Mouse (Mus musculus) ovary, postnatal 36 days (tissue): ENCODE measurements around the gene Casp6.

Experiments used
- DNase-seq: peaks from one replicate; pipeline ENCODE4 v3.0.0; 2022; ENCODE audit warnings: low spot score, mixed read lengths

The Casp6 gene

DNA sequence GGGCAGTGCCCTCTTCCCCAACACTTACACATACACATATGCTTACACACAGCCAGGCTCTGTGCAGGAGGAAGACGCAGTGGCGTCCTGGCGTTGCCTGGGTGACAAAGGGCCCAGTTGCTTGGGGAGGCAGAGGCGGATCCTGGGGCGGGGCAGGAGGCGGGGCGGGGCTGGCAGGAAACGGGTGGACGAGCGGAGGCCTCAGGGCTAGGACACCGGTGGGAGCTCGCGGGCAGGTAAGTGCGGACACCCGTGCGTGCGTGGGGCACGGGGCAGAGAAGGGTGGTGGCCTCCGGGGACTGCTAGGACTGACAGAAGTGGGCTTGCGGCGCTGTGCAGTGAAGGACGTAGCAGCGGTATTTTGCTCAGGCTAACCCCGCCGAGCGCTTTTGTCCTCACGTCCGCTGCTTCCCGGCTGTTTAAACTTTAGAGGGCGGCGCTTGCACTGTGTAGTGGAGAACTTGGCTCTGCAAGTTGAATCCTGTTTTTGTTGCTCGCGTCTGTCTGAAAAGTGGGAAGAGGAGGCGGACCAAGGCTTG lies at the start of gene Casp6:
Gene Casp6, plus strand, starts transcription at position 155 of the 539 bp plus-strand sequence.
- peak; percentile 86 for DNase-seq

- DNase-seq: no peak
Observed at GRCm38 (mm10) chr3:129862592-129862991, 38.6 kb upstream of the Casp6 start.

GRCm38 (mm10) chr3:129863698-129864097 lies 37.5 kb upstream of the Casp6 start:
- DNase-seq: peak; percentile 68

- DNase-seq: no peak
Observed at GRCm38 (mm10) chr3:129877327-129877726, 23.9 kb upstream of the Casp6 start.

- peak; percentile 93 for DNase-seq
Observed at GRCm38 (mm10) chr3:129878405-129879021, 22.7 kb upstream of the Casp6 start, which contains the start of gene Pla2g12a. Pla2g12a (plus strand) TSS chr3:129878606.

DNA sequence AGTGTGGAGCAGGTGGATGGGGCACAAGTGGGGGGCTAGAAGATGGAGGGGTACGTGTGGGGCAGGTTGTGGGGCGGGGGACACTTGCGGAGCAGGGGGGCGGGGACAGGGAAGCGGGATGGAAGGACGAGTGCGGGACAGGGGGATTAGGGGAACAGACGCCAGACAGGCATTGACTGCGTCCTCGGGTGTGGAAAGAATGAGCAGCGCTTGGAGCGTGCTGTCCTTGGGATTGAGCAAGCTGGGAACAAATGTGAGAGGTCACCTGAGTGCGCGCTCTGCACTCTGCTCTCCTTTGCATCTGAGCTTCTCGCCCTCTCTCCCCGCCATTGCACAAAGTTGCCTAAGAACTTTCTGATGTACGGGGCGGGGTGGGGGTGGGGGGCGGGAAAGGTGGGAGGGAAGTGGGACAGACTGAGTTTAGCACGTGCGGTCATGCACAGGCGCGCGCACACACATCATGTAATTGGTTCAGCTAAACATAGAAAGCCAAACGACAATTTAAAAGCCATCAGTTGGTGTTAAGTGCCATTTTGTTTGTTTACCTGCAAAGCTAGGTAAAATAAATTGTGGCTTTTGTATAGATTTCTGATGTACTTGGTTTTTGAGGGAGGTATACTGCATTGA lies 22.0 kb upstream of the Casp6 start:
- DNase-seq: peak; percentile 37

GRCm38 (mm10) chr3:129879913-129880312 lies 21.3 kb upstream of the Casp6 start:
- DNase-seq: no peak

GRCm38 (mm10) chr3:129880925-129881593 lies 20.2 kb upstream of the Casp6 start:
- no peak for DNase-seq

- no peak for DNase-seq
Observed at GRCm38 (mm10) chr3:129885577-129885976, 15.6 kb upstream of the Casp6 start.

DNA sequence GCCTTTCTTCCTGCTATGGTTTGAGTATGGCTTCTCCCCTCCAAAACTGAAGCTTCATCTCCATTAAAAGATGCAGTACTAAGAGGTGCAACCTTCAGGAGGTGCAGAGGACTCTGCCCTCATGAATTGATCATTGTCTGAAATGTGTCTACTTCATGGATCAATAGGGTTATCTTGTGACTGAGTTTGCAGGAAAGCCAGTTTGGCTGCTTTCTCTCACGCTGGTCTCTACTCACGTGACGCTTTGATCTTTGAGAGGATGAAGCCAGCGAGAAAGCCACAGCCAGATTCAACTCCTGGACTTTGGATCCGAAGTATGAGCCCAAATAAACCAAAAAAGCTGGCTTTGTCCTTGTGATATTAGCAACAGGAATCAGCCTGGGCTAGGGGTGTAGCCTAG lies 14.8 kb upstream of the Casp6 start:
- no peak for DNase-seq

DNA sequence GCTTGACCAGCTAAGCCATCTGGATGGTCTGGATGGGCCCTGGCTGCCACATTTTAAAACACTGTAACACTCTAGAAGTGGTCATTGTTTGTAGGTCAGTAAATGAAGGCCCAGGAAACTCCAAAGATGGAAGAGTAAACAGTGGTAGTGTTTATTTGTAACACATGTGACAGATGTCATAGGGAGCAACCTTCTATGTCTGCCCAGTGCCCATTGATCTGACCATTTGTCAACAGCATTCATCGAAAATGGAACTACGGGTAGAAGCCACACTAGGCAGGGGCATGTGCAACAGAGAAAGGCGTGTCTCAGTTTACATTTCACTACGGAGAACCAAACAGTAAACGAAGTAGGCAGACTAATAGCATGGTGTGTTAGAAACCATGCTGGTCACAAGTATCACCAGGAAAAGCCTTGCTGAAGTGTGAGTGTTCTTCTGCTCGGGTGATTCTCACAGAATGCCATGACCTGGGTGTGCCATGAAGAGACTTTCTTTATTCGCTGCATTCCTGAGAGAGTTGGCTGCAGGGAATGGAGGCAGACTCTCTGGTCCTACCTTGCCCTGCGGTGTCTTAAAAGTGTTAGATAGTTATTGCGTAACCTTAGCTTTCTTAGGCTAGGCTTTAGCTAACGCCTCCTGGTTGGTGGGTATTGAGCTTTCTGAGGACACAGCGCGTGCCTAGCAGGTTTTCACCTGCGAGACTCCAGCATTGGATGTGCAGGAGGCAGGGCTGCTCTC lies 13.3 kb upstream of the Casp6 start:
- no peak for DNase-seq

- DNase-seq: no peak
Observed at GRCm38 (mm10) chr3:129892003-129892402, 9.2 kb upstream of the Casp6 start.

DNA sequence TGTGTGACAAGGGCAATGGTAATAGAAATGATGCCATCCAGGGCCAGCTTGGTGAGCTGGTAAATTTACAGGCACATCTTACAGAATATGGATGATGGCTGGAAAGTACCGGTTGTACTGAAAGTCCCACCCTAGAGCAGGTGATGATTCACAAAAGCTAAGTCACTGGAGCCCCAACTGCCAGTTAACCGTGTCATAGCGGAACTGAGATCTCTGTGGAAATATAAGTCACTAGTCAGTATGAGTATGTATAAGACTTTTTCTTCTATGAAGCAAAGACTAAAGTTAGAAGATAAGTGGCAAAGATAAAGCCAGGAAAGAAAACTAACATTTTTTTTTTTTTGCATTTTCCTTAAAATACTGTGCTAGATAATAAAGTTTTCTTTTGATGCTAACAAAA lies 8.1 kb upstream of the Casp6 start:
- no peak for DNase-seq

DNA sequence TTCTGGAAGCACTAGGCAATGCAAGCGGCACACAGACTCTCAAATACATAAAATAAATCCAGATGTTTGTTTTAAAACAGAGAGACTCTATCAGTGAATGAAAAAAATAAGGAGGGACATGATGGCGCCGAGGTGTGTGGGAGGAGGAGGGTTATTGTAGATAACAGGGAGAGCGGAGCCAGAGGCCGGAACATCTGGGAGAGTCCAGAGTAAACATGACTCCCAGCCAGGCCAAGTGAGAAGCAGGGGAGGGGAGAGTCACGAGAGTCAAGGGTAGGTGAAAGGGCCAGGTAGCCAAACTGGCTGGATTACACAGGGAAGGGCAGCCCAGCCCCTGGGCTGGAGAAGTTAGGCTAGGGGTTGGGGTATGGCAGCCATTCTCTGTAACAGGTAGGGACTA lies 4.6 kb upstream of the Casp6 start:
- DNase-seq: no peak

- no peak for DNase-seq
Observed at GRCm38 (mm10) chr3:129898886-129899285, 2.3 kb upstream of the Casp6 start.

DNA sequence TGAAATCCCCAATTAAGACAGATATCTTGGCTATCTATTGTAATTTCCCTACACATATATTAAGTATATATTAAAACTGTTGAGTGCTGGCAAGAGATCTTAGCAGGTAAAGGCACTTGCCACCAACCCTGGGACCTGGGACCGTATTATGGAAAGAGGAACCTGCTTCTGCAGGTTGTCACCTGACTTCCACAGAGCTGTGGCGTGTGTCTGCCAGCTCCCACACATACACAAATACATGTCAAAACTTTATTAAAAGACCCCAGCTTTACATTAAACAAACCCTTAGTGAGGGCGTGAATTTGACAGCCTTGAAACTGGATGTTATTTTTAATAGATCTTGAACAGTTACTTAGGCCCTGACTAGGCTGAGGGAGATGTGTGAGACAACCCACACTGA lies 2.1 kb downstream of the Casp6 start:
- no peak for DNase-seq

DNA sequence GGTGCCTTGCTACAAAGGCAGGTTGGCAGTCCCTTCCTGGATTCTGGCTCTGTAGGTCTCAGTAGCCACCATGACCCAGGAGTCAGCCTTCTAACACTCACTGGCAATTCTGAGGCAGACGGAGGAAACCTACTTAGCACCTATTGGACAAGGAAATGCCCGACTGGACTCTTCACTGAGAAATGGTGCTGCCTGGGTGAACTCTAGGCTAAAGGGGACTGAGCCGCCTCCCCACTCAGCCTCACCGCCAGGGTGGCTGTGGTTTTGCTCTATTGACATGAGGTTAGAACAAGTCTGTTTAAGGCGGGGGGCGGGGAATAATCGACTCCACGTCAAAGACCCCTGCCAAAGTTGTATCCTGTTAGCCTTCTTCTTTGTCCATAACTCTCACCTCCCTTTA lies 2.6 kb downstream of the Casp6 start:
- no peak for DNase-seq

DNA sequence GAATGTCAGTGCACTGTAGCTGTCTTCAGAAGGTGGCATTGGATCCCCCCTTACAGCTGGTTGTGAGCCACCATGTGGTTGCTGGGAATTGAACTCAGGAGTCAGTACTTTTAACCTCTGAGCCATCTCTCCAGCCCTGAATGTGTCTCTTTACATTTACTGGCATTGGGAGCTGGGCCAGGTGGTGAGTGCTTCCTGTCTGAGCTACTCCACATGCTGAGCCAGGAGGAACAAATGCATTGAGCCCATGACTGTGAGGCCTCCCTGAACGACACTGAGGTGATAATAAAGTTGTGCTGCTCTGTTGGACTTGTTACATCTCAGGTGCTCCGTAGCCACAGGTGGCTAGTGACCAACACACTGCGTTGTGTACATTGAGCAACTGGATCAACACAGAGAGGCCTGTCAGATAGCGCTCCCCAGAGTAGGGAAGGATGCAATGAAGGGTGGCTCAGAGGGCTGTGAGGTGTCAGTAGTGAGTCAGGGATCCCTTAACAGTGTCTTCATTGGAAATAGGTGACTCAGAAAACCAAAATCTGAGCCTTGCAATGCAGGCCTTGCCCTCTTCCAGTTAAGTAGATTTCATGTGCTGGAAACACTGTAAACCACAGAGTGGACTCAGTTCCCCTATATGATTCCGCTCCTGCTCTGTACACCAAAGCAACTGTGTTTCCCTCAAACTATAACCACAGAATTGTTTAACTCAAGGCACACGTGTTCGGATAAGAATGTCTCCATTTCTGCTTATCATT lies 3.3 kb downstream of the Casp6 start:
- DNase-seq: no peak

- no peak for DNase-seq
Observed at GRCm38 (mm10) chr3:129912025-129912424, 10.8 kb downstream of the Casp6 start.

- DNase-seq: no peak
Observed at GRCm38 (mm10) chr3:129913241-129913640, 12.0 kb downstream of the Casp6 start.

- DNase-seq: no peak
Observed at GRCm38 (mm10) chr3:129917424-129917823, 16.2 kb downstream of the Casp6 start.

DNA sequence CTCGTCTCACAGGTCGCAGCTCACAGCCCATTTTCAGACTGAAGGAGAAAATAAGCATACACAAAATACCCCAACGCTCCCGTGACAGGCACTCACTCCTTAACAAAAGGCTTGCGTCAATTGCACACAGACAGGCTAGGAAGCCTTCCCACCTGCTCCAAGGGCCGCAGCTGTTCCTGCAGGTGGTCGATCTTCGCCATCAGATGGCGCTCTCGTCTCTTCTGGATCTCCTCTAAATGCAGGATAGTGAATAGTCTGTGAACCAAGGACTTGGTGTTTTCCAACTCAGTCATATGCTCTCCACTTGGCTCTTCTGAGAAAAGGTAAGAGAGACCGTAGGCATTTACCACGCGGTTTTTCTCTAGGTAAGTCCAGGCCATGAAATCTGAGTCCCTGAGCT lies 17.2 kb downstream of the Casp6 start:
- peak; percentile 71 for DNase-seq
